Mouse (Mus musculus) right cerebral cortex, postnatal 25 days (tissue): ENCODE measurements around the gene Tmem30c.

Source experiments
- DNase-seq: peaks from one replicate; pipeline ENCODE4 v3.0.0; 2022

Gene Tmem30c

DNA sequence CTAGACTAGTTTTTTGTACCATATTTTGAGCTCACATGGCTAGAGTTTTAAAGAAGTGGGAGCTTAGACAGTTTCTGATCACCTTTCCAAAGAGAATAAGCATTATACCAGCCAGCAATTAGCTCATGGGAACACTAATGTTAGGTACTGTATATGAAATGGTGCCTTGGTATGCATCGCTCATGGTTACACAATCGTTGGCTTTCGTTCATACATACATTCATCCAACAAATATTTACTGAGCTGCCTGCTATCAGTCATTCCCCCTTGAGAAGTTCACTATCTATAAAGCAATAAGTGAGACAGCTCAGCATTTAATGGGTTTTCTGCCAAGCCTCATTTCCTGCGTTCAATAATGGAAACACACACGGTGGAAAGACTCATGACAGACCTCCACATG lies 66.2 kb downstream of the Tmem30c start:
- DNase-seq = no peak

DNA sequence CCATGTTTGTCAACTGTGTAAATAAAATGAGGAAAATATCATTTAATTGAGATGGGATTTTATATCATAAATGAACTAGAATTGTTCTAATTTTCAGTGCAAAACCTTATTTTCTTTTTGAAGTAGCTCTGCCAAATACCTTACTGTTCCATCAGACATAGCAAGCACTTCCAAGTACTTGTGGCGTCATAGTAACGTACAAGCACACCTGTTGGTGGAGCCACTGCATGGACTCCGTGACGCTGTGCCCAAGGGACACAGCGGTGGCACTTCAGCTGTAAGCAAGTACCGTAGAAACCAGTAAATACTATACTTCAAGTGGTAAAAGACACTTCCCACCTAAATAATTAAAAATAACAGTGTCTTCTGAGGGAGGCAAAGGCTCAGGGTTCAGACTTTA lies 72.3 kb downstream of the Tmem30c start:
- no peak for DNase-seq
